Mouse (Mus musculus): ENCODE results near the gene Olfr360. TPM values are rescaled to one million over a fixed set of nuclear protein-coding genes. Genes with fewer than 3 reads are reported as not detected.

Gene Olfr360
- polyA plus RNA-seq (2015; fragmentation: Illumina TruSeq; extraction: RNeasy Lipid Tissue Mini Kit (QIAGEN cat#74804); ENCODE audit: insufficient read depth, low replicate concordance) = not detected

DNA sequence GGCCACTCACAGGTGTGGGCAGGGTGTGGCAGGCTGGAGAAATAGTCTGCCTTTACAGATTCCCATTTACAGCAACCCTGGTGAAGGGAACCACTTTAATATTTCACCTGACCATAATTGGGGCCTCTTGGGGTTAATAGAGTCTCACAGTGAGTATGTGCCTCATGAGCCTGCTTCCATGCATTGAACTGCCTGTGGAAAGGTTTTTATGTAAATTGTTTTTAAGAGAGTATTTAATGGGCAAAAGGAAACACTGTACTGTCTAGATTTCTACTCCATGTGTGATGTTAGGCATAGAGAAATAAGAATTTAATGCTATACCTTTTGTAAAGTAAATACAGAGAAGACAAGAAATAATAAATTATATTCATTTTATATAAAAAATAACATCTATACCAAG is at the start of gene Olfr360:
Gene Olfr360 (plus strand): TSS at position 301 of the 400 bp plus-strand sequence.

DNA sequence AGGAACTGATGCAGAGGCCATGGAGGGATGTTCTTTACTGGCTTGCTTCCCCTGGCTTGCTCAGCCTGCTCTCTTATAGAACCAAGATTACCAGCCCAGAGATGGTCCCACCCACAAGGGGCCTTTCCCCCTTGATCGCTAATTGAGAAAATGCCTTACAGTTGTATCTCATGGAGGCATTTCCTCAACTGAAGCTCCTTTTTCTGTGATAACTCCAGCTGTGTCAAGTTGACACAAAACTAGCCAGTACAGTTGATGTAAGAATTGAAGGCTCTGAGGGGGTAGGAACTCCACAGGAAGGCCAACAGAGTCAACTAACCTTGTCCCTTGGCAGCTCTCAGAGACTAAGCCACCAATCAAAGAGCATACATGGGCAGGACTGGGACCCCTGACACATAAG is 23.6 kb downstream of the Olfr360 start, which contains the start of gene Olfr361:
Gene Olfr361 (minus strand): TSS at position 101 of the 400 bp plus-strand sequence.

GRCm38 (mm10) chr2:37117810-37118209 is 52.3 kb downstream of the Olfr360 start, which contains the start of gene Olfr362:
Gene Olfr362 (minus strand): TSS chr2:37117910.

Other genes with a start within 250 kb of the Olfr360 start
- gene Olfr3, start 248.7 kb upstream of the Olfr360 start, polyA plus RNA-seq (2015; fragmentation: Illumina TruSeq; extraction: RNeasy Lipid Tissue Mini Kit (QIAGEN cat#74804); ENCODE audit: insufficient read depth, low replicate concordance) = not detected
- gene Olfr350, start 219.4 kb upstream of the Olfr360 start, polyA plus RNA-seq (2015; fragmentation: Illumina TruSeq; extraction: RNeasy Lipid Tissue Mini Kit (QIAGEN cat#74804); ENCODE audit: insufficient read depth, low replicate concordance) = not detected
- not detected for gene Olfr351, start 203.1 kb upstream of the Olfr360 start, polyA plus RNA-seq (2015; fragmentation: Illumina TruSeq; extraction: RNeasy Lipid Tissue Mini Kit (QIAGEN cat#74804); ENCODE audit: insufficient read depth, low replicate concordance)
- not detected for gene Olfr352, start 197.3 kb upstream of the Olfr360 start, polyA plus RNA-seq (2015; fragmentation: Illumina TruSeq; extraction: RNeasy Lipid Tissue Mini Kit (QIAGEN cat#74804); ENCODE audit: insufficient read depth, low replicate concordance)
- not detected for gene Olfr353, start 172.8 kb upstream of the Olfr360 start, polyA plus RNA-seq (2015; fragmentation: Illumina TruSeq; extraction: RNeasy Lipid Tissue Mini Kit (QIAGEN cat#74804); ENCODE audit: insufficient read depth, low replicate concordance)
- not detected for gene Olfr354, start 160.1 kb upstream of the Olfr360 start, polyA plus RNA-seq (2015; fragmentation: Illumina TruSeq; extraction: RNeasy Lipid Tissue Mini Kit (QIAGEN cat#74804); ENCODE audit: insufficient read depth, low replicate concordance)
- gene Olfr355, start 136.8 kb upstream of the Olfr360 start, polyA plus RNA-seq (2015; fragmentation: Illumina TruSeq; extraction: RNeasy Lipid Tissue Mini Kit (QIAGEN cat#74804); ENCODE audit: insufficient read depth, low replicate concordance) = not detected
- gene Olfr356, start 128.6 kb upstream of the Olfr360 start, polyA plus RNA-seq (2015; fragmentation: Illumina TruSeq; extraction: RNeasy Lipid Tissue Mini Kit (QIAGEN cat#74804); ENCODE audit: insufficient read depth, low replicate concordance) = not detected
- not detected for gene Olfr357, start 71.9 kb upstream of the Olfr360 start, polyA plus RNA-seq (2015; fragmentation: Illumina TruSeq; extraction: RNeasy Lipid Tissue Mini Kit (QIAGEN cat#74804); ENCODE audit: insufficient read depth, low replicate concordance)
- gene Olfr358, start 56.4 kb upstream of the Olfr360 start, polyA plus RNA-seq (2015; fragmentation: Illumina TruSeq; extraction: RNeasy Lipid Tissue Mini Kit (QIAGEN cat#74804); ENCODE audit: insufficient read depth, low replicate concordance) = not detected
- gene Olfr361, start 23.5 kb downstream of the Olfr360 start, polyA plus RNA-seq (2015; fragmentation: Illumina TruSeq; extraction: RNeasy Lipid Tissue Mini Kit (QIAGEN cat#74804); ENCODE audit: insufficient read depth, low replicate concordance) = not detected
- gene Olfr362, start 52.2 kb downstream of the Olfr360 start, polyA plus RNA-seq (2015; fragmentation: Illumina TruSeq; extraction: RNeasy Lipid Tissue Mini Kit (QIAGEN cat#74804); ENCODE audit: insufficient read depth, low replicate concordance) = not detected
- not detected for gene Olfr364-ps1, start 73.6 kb downstream of the Olfr360 start, polyA plus RNA-seq (2015; fragmentation: Illumina TruSeq; extraction: RNeasy Lipid Tissue Mini Kit (QIAGEN cat#74804); ENCODE audit: insufficient read depth, low replicate concordance)
- gene Olfr365, start 122.5 kb downstream of the Olfr360 start, polyA plus RNA-seq (2015; fragmentation: Illumina TruSeq; extraction: RNeasy Lipid Tissue Mini Kit (QIAGEN cat#74804); ENCODE audit: insufficient read depth, low replicate concordance) = not detected
- not detected for gene Olfr366, start 145.8 kb downstream of the Olfr360 start, polyA plus RNA-seq (2015; fragmentation: Illumina TruSeq; extraction: RNeasy Lipid Tissue Mini Kit (QIAGEN cat#74804); ENCODE audit: insufficient read depth, low replicate concordance)

Data from spleen, adult 10 weeks (tissue).